Mouse (Mus musculus): ENCODE data around the gene Ppp2r5d.
A peak's percentile ranks its signal among the peaks of the same experiment; 100 is the strongest.

The Ppp2r5d gene

GRCm38 (mm10) chr17:46704887-46705835 is at the start of gene Ppp2r5d:
Gene Ppp2r5d (minus strand): TSS chr17:46705111.
- DNase-seq (ENCODE audit: low read depth, low spot score) = peak; percentile 99

GRCm38 (mm10) chr17:46751794-46752556 is 47.1 kb upstream of the Ppp2r5d start, which contains the start of gene Cnpy3:
Gene Cnpy3 (minus strand): TSS chr17:46752214.
- DNase-seq (ENCODE audit: low read depth, low spot score) = peak; percentile 98

DNA sequence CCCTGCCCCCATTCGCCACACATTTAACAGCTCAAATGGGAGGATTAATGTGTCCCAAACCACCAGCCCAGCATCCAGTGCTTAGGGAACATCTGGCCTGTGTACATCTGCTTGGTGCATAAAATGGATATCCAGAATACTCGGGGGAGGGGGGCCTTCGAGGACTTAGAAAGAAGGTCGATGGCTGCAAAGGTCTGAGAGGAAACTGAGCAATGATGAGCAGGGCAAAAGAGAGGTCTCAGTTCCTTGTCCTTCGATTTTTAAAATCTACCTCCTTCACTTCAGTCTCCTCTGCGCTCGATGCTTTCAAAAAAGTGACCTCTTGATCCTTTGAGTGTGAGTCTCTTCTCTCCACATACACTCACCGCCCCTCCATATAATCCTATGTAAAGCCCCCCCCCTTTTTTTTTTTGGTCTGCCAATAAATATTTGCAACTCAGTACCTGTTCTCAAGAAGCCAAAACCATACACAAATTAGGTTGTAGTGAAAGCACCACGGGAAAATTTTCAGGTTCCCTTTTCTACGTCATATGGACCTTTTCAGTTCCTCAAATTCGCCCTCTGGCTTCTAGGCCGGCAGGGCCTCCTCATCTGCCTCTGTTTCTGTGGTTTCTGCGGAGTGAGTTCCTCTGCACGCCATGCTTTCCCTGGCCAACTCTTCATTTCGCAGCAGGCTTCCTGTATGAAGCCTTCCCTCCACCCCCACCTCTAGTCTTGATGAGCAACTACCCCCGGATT is 46.3 kb upstream of the Ppp2r5d start:
- DNase-seq (ENCODE audit: low read depth, low spot score) = peak; percentile 71

GRCm38 (mm10) chr17:46750580-46750979 is 45.7 kb upstream of the Ppp2r5d start:
- no peak for DNase-seq (ENCODE audit: low read depth, low spot score)

- DNase-seq (ENCODE audit: low read depth, low spot score) = no peak
These were observed 44.4 kb upstream of the Ppp2r5d start for GRCm38 (mm10) chr17:46749282-46749681.

GRCm38 (mm10) chr17:46747806-46748205 is 42.9 kb upstream of the Ppp2r5d start:
- no peak for DNase-seq (ENCODE audit: low read depth, low spot score)

DNA sequence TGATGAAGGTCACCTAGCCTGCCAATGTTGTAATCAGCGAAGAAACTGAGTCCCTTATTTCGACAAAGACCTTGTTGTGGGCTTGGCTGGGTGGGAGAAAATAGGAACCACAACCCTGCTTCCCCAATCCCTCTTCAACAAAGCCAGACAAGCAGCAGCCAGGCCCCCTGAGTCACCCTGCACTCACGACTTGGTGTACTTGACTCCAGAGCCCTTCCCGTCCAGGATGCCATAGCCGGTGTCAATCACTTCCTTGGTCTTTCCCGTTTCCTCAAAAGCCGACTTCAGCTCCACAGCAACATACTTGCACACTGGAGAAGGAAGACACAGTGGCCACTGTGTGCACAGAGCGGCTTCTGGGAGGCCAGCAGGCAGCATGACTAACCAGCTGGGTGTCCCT is 42.3 kb upstream of the Ppp2r5d start:
- peak; percentile 17 for DNase-seq (ENCODE audit: low read depth, low spot score)

DNA sequence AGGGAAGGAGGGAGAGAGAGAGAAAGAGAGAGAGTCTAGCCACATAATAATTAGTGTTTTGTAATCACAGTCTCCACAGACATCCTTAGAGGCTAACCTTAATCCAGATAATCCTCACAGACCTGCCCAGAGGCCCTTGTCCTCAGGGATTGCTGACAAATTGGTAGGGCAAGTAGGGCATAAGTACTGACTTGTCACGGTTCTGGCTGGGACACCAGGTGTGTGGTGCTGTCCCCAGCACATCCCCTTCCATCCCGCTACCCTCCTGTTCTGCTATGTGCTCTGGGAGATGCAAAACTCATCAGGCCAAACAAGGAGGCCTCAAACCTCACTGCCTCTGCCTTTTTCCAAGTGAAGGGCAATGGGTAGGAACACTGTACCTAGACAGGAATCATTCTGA is 40.6 kb upstream of the Ppp2r5d start:
- no peak for DNase-seq (ENCODE audit: low read depth, low spot score)

DNA sequence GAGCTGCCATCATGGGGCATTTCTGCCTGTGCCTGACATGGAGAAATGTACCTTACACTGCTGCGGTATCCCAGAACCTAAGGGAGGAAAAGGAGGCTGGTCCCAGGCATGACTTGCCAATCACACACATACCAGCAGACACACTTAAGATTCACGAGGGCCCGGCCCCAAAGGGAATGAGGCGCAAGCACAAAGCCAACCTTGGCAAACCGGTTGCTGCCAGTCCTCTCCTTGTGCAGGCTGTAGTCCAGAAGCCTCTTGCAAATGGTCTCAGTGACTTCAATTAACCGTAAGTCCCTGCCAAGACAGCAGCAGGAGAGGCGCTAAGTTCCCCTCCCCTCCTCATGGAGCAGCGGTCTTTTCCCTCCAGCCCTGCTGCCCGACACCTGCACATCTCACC is 38.1 kb upstream of the Ppp2r5d start:
- no peak for DNase-seq (ENCODE audit: low read depth, low spot score)

- no peak for DNase-seq (ENCODE audit: low read depth, low spot score)
These were observed 36.4 kb upstream of the Ppp2r5d start for GRCm38 (mm10) chr17:46741305-46741704.

DNA sequence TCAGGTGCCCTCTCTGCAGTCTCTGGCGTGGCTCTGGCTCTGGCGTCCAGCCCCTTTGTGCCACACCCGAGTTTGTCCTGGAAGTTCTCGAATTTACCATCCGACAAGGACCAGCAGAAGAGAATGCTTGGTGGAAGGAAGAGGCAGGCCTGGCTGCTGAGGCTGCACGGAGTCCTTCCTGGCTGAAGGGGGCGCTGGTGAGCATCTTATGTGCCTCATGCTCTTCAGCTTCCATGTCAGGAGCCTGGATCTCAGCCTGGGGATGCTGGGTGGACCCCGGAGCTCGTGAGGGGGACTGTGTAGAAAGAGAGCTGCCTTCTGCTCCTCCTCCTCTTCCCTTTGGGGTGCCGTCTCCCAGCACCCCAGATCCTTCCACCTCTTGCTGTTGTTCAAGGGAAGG is 31.2 kb upstream of the Ppp2r5d start:
- peak; percentile 54 for DNase-seq (ENCODE audit: low read depth, low spot score)

- DNase-seq (ENCODE audit: low read depth, low spot score) = no peak
These were observed 30.4 kb upstream of the Ppp2r5d start for GRCm38 (mm10) chr17:46735287-46735686.

GRCm38 (mm10) chr17:46734055-46734454 is 29.1 kb upstream of the Ppp2r5d start:
- DNase-seq (ENCODE audit: low read depth, low spot score) = no peak

DNA sequence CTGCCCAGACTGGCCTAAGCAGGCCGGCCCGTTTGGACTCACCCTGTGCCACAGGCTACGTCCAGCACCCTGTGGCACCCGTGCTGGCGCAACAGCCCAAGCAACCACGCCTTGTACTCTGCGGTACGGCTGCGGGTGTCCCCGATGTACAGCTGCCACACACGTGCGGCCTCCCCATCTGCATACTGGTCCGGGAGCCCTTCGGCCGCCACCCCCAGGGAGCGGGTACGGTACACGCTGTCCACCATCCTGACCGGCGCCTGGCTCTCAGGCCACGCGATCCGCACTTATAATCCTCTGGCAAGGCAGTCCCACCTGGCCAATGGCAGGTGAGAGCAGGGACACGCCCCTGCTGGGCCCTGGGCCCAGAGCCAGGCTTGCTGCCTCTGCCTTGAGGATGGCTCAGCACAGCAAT is 24.0 kb upstream of the Ppp2r5d start, which contains the start of gene Gnmt:
Gene Gnmt, minus strand, starts transcription at position 265 of the 415 bp plus-strand sequence.
- no peak for DNase-seq (ENCODE audit: low read depth, low spot score)

DNA sequence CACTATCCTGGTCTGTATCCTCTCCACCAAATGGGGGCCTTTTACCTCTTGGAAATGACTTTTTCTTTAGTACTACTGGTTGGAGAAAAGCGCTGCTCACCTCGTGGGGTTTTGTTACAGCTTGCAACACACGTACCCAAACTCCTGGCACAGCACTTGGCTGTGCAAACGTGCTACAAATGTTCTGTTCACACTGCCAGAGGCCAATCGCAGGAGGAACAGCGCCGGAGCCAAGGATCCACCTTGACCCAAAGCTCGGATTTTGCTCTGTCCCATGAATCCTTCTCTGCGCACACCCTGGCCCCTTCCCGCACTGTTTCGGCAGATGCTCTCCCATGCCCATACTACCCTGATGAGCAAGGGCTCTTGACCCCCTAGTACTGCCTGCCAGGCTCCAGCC is 23.6 kb upstream of the Ppp2r5d start:
- DNase-seq (ENCODE audit: low read depth, low spot score) = no peak

DNA sequence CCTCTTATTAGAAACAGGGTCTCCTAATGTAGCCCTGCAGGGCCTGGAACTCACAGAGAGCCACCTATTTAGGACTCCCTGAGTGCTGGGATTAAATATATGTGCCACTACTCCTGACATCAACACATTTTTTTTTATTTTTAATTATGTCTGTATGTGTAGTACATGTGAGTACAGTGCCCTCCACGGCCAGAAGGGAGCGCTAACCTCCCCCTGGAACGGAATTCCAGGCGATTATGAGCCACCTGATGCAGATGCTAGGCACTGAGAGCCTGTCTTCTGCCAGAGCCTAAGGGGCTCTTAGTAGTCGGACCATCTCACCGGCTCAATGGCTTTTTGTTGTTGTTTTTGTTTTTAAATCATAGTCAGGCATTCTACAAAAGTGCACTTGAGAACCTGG is 23.1 kb upstream of the Ppp2r5d start:
- DNase-seq (ENCODE audit: low read depth, low spot score) = peak; percentile 61

DNA sequence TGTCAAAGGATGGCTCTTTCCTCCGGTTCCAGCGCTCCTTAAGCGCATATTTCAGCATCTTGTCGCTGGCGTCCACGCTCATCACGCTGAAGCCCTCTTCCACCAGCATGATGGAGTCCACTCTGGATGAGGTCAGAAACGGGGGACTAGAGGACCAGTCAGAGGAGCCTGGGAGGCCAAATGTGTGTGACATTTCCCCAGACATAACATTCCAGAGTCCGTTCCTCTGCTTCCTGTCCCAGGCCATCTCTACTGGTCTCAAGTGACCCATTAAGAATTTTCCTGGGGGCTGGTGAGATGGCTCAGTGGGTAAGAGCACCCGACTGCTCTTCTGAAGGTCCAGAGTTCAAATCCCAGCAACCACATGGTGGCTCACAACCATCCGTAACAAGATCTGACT is 22.4 kb upstream of the Ppp2r5d start:
- DNase-seq (ENCODE audit: low read depth, low spot score) = no peak

GRCm38 (mm10) chr17:46725731-46726645 is 21.1 kb upstream of the Ppp2r5d start:
- DNase-seq (ENCODE audit: low read depth, low spot score) = no peak

DNA sequence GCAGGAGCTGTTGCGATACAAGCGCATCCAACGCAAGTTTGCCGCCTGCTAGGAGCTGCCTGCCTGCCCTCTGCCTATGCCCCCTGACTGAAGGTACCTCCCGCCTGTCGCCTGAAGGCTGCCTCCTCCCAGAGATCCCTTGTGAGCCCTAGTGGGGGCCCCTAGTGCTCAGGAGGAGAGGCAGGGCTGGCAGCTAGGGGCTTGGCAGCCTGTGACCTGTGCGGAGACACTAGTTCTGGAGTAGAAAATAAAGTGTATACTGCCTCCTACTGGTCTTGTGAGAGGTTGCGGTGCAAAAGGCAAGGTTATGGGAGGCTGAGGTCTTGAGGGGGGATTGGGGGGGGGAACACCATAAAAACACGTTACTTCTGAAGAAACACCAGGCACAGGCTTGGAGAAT is 20.4 kb upstream of the Ppp2r5d start:
- peak; percentile 54 for DNase-seq (ENCODE audit: low read depth, low spot score)

DNA sequence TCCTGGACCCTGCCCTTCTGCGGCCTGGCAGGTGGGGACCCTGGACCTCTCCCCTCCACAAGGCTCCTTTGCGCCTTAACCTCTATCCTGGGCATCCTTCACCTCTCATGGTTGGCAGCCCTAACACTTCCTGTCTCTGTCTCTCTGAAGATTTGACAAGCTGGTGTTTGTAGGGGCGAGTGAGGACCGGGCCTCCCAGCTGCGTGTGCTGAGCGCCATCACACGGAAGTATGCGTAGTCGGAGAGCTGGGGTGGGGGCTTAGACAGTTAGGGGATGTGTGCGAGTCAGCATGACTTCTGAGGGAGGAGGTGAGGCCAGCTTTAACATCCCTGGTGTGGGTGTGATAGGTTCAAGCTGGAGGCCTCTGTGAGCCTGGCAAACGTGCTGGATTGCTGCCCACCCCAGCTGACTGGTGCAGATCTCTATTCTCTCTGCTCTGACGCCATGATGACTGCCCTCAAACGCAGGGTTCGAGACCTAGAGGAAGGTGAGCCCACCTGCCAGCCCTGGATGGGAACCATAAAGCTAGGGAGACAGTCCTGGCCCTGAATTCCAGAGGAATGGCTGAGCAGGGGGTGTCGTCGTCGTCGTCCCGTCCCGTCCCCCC is 19.7 kb upstream of the Ppp2r5d start:
- DNase-seq (ENCODE audit: low read depth, low spot score) = no peak
